Mouse (Mus musculus) lung, adult 2 months (tissue): ENCODE results near the gene Fam135a.

Experiments
- CTCF ChIP-seq: fragments of 200-500 bp; IDR thresholded peaks from 2 replicates; pipeline ENCODE4 v1.5.1; 2011; ENCODE audit warnings: mild to moderate bottlenecking, low read length, control low read depth; ENCODE audit not compliant: insufficient read depth
- POLR2A ChIP-seq: fragments of 200-500 bp; IDR thresholded peaks from 2 replicates; pipeline ENCODE4 v1.6.1; 2011; ENCODE audit warnings: low read depth, mild to moderate bottlenecking, control low read depth, low read length, borderline replicate concordance; ENCODE audit errors: extremely low read depth

GRCm38 (mm10) chr1:24134792-24135191 is 34.7 kb upstream of the Fam135a start:
- TF ChIP-seq CTCF, result peak; percentile 47; the same call in 1 of the 2 replicates
- no peak for TF ChIP-seq POLR2A
